Mouse (Mus musculus) midbrain, embryonic 11.5 days (tissue): ENCODE measurements around the gene Eme2. TPM values are rescaled to one million over a fixed set of nuclear protein-coding genes. Genes with fewer than 3 reads are reported as not detected.
A peak's percentile ranks its signal among the peaks of the same experiment; 100 is the strongest.

Experiments
- ATAC-seq: fragments of 200-750 bp; cut with Nextera tagmentation; 2 replicates; pipeline ENCODE4 v1.8.0; 2017; ENCODE audit warnings: moderate TSS enrichment, moderate library complexity; ENCODE audit not compliant: low FRiP score
- DNase-seq: peaks from one replicate; pipeline ENCODE4 v3.0.0; 2015; ENCODE audit warnings: low spot score; ENCODE audit errors: missing footprints
- H3K27ac ChIP-seq: fragments of 300-500 bp; sonication (generic); 2 replicates; pipeline ENCODE4 v1.5.1; 2014; ENCODE audit warnings: low read depth, low read length
- H3K27me3 ChIP-seq: fragments of 300-500 bp; sonication (generic); 2 replicates; pipeline ENCODE4 v1.6.1; 2014; ENCODE audit warnings: mild to moderate bottlenecking, low read length, moderate library complexity, mixed read lengths; ENCODE audit not compliant: control insufficient read depth, insufficient read depth
- H3K36me3 ChIP-seq: fragments of 300-500 bp; sonication (generic); 2 replicates; pipeline ENCODE4 v1.6.1; 2014; ENCODE audit warnings: mild to moderate bottlenecking, low read length, moderate library complexity, mixed read lengths; ENCODE audit not compliant: control insufficient read depth, insufficient read depth
- H3K4me1 ChIP-seq: fragments of 300-500 bp; sonication (generic); 2 replicates; pipeline ENCODE4 v1.6.1; 2014; ENCODE audit warnings: low read length; ENCODE audit not compliant: control insufficient read depth, insufficient read depth
- H3K4me2 ChIP-seq: fragments of 300-500 bp; sonication (generic); 2 replicates; pipeline ENCODE4 v1.6.1; 2014; ENCODE audit warnings: mild to moderate bottlenecking, moderate library complexity
- H3K4me3 ChIP-seq: fragments of 300-500 bp; sonication (generic); 2 replicates; pipeline ENCODE4 v1.5.1; 2014; ENCODE audit warnings: low read depth, low read length
- H3K9ac ChIP-seq: fragments of 300-500 bp; sonication (generic); 2 replicates; pipeline ENCODE4 v1.6.1; 2014; ENCODE audit warnings: low read length
- H3K9me3 ChIP-seq: fragments of 300-500 bp; sonication (generic); 2 replicates; pipeline ENCODE4 v1.6.1; 2016; ENCODE audit warnings: low read length; ENCODE audit not compliant: control insufficient read depth
- WGBS: fragments of 180-500 bp; shearing (Covaris S2); extraction: QIAGEN DNeasy Blood & Tissue Kit; methylation state at CpG from one replicate; pipeline ENCODE4 v1.1.7; 2014; 5-methylcytosine and 5-hydroxymethylcytosine counted together
- polyA plus RNA-seq: library from polyadenylated mRNA; unstranded; fragments of >200 nt; fragmentation: Nextera tagmentation; extraction: Ambion mirVana; gene quantifications from 2 replicates; pipeline ENCODE4 v1.2.1, GENCODE M21; 2014

Gene Eme2
- polyA plus RNA-seq, 1 experiment from 2014 or later, result 20.8 TPM

GRCm38 (mm10) chr17:24850065-24850772 is 44.7 kb downstream of the Eme2 start, which contains the start of gene Fahd1:
Gene Fahd1 (minus strand): TSS chr17:24850364.
- Histone ChIP-seq H3K4me3 (peak within 1 kb of the TSS; percentile 76), H3K9ac (peak within 1 kb of the TSS; percentile 71), H3K27ac (peak within 1 kb of the TSS; percentile 73), H3K4me1 (peaks cover 4% of the 10 kb centered on the region; the same call in 1 of the 2 replicates), H3K36me3 (no peaks in the 10 kb centered on the region), H3K9me3 (no peaks in the 10 kb centered on the region), H3K4me2 (peak within 1 kb of the TSS; percentile 72), H3K27me3 (no peaks in the 10 kb centered on the region; the same call in 1 of the 2 replicates)
- DNase-seq (peak; percentile 98), ATAC-seq (peak; percentile 100)
- under 1% methylated on average over 53 of the region's 58 CpGs for WGBS

- ATAC-seq (peak; percentile 62), DNase-seq (peak; percentile 98)
- peak overlapping the region; percentile 71 for H3K9ac ChIP-seq
- no peaks in the 10 kb centered on the region for H3K36me3 ChIP-seq
- H3K9me3 ChIP-seq, result no peaks in the 10 kb centered on the region
- no peaks in the 10 kb centered on the region; the same call in 1 of the 2 replicates for H3K27me3 ChIP-seq
- H3K27ac ChIP-seq, result peak overlapping the region; percentile 73
- peak overlapping the region; percentile 60 for H3K4me2 ChIP-seq
- WGBS, result under 1% methylated on average over 21 of the region's 21 CpGs
- H3K4me3 ChIP-seq, result peak overlapping the region; percentile 76
- H3K4me1 ChIP-seq, result peaks cover 4% of the 10 kb centered on the region; the same call in 1 of the 2 replicates
These were observed 45.2 kb downstream of the Eme2 start for GRCm38 (mm10) chr17:24849733-24850064.

GRCm38 (mm10) chr17:24848600-24849031 is 46.3 kb downstream of the Eme2 start:
- peaks cover 4% of the 10 kb centered on the region; the same call in 1 of the 2 replicates for H3K4me1 ChIP-seq
- peak overlapping the region; percentile 60; the same call in 1 of the 2 replicates for H3K4me2 ChIP-seq
- no peaks in the 10 kb centered on the region; the same call in 1 of the 2 replicates for H3K27me3 ChIP-seq
- ATAC-seq (no peak), DNase-seq (no peak)
- 0 out of 2 replicates have a peak overlapping the region, but pooled peaks have one; percentile 1 for H3K4me3 ChIP-seq
- H3K9ac ChIP-seq, result no peak overlapping the region
- H3K9me3 ChIP-seq, result no peaks in the 10 kb centered on the region
- no peak overlapping the region for H3K27ac ChIP-seq
- H3K36me3 ChIP-seq, result no peaks in the 10 kb centered on the region

GRCm38 (mm10) chr17:24847386-24847785 is 47.5 kb downstream of the Eme2 start:
- 92% methylated on average over 1 of the region's 1 CpGs for WGBS
- Histone ChIP-seq H3K4me1 (peaks cover 4% of the 10 kb centered on the region; the same call in 1 of the 2 replicates), H3K36me3 (no peaks in the 10 kb centered on the region), H3K27ac (no peak overlapping the region), H3K4me3 (no peak overlapping the region), H3K27me3 (no peaks in the 10 kb centered on the region; the same call in 1 of the 2 replicates), H3K4me2 (no peak overlapping the region), H3K9me3 (no peaks in the 10 kb centered on the region), H3K9ac (no peak overlapping the region)
- no peak for DNase-seq
- no peak for ATAC-seq

- 51% methylated on average over 9 of the region's 9 CpGs for whole genome bisulfite sequencing
- Histone ChIP-seq H3K9ac (no peak overlapping the region), H3K27ac (no peak overlapping the region), H3K27me3 (no peaks in the 10 kb centered on the region), H3K9me3 (no peaks in the 10 kb centered on the region), H3K36me3 (no peaks in the 10 kb centered on the region), H3K4me2 (no peak overlapping the region), H3K4me1 (peaks cover 4% of the 10 kb centered on the region; the same call in 1 of the 2 replicates), H3K4me3 (no peak overlapping the region)
- DNase-seq, result no peak
- no peak for ATAC-seq
These were observed 50.4 kb downstream of the Eme2 start for GRCm38 (mm10) chr17:24844525-24844924.

GRCm38 (mm10) chr17:24842631-24843030 is 52.3 kb downstream of the Eme2 start:
- Histone ChIP-seq H3K27me3 (no peaks in the 10 kb centered on the region), H3K9me3 (no peaks in the 10 kb centered on the region), H3K36me3 (no peaks in the 10 kb centered on the region), H3K4me3 (no peak overlapping the region), H3K4me2 (no peak overlapping the region), H3K9ac (no peak overlapping the region), H3K27ac (no peak overlapping the region), H3K4me1 (no peaks in the 10 kb centered on the region)
- no peak for ATAC-seq
- DNase-seq, result no peak
- 60% methylated on average over 2 of the region's 2 CpGs for WGBS

- 51% methylated on average over 4 of the region's 4 CpGs for WGBS
These were observed 53.8 kb downstream of the Eme2 start for GRCm38 (mm10) chr17:24841133-24841532.

GRCm38 (mm10) chr17:24840341-24840740 is 54.5 kb downstream of the Eme2 start:
- no peak for ATAC-seq
- WGBS, result 75% methylated on average over 5 of the region's 5 CpGs
- no peaks in the 10 kb centered on the region for H3K36me3 ChIP-seq

More at GRCm38 (mm10) chr17:24841133-24841532, 53.8 kb downstream of the Eme2 start:
- no peak overlapping the region for H3K27ac ChIP-seq
- no peak for DNase-seq
- no peak overlapping the region for H3K4me3 ChIP-seq
- ATAC-seq, result no peak
- H3K36me3 ChIP-seq, result no peaks in the 10 kb centered on the region
- H3K9me3 ChIP-seq, result no peaks in the 10 kb centered on the region
- H3K27me3 ChIP-seq, result no peaks in the 10 kb centered on the region
- H3K4me1 ChIP-seq, result no peaks in the 10 kb centered on the region
- H3K4me2 ChIP-seq, result no peak overlapping the region
- H3K9ac ChIP-seq, result no peak overlapping the region

GRCm38 (mm10) chr17:24839842-24840241 is 55.0 kb downstream of the Eme2 start, which contains the start of gene Hagh:
Gene Hagh (plus strand): TSS chr17:24840143.
- Histone ChIP-seq H3K4me1 (no peaks in the 10 kb centered on the region), H3K4me3 (no peak within 1 kb of the TSS), H3K9me3 (no peaks in the 10 kb centered on the region), H3K27me3 (no peaks in the 10 kb centered on the region), H3K27ac (no peak within 1 kb of the TSS), H3K4me2 (no peak within 1 kb of the TSS), H3K36me3 (no peaks in the 10 kb centered on the region), H3K9ac (no peak within 1 kb of the TSS)
- 63% methylated on average over 8 of the region's 8 CpGs for WGBS
- ATAC-seq (no peak), DNase-seq (no peak)

More at GRCm38 (mm10) chr17:24840341-24840740, 54.5 kb downstream of the Eme2 start:
- H3K4me1 ChIP-seq, result no peaks in the 10 kb centered on the region
- no peak overlapping the region for H3K4me2 ChIP-seq
- H3K9me3 ChIP-seq, result no peaks in the 10 kb centered on the region
- DNase-seq, result no peak
- H3K9ac ChIP-seq, result no peak overlapping the region
- no peak overlapping the region for H3K27ac ChIP-seq
- no peak overlapping the region for H3K4me3 ChIP-seq
- no peaks in the 10 kb centered on the region for H3K27me3 ChIP-seq
